In genomic region chr11:43783772-43784171, GRCm38 (mm10) we compare ENCODE assay signal across 8 mouse cellular contexts. TPM values are rescaled to one million over a fixed set of nuclear protein-coding genes. Genes with fewer than 3 reads are reported as not detected.
DNase-seq lines count a peak whose midpoint lies in the region; ATAC-seq and TF ChIP-seq lines count a peak whose summit lies in the region.

No protein-coding gene starts in this region.

- no peaks in the 10 kb centered on the region for H3K36me3 ChIP-seq in thymus, adult 2 months (ENCODE audit: control insufficient read depth, insufficient read depth, low read length)
- H3K36me3 ChIP-seq in midbrain, embryonic 16.5 days (ENCODE audit: control insufficient read depth, insufficient read depth, low read length): no peaks in the 10 kb centered on the region

- H3K27ac ChIP-seq in thymus, adult 2 months (ENCODE audit: control insufficient read depth, insufficient read depth, low read length): no peak overlapping the region
- no peak overlapping the region for H3K27ac ChIP-seq in midbrain, embryonic 16.5 days (ENCODE audit: low read length)

- intact Hi-C loops in left cerebral cortex, postnatal 36 days (cut with DNase I): loop anchor here (1.0 to 5.0 kb wide), 2 partner anchors 49 to 548 kb away; no protein-coding TSS in a partner anchor

- H3K4me3 ChIP-seq in thymus, adult 2 months (ENCODE audit: control insufficient read depth, insufficient read depth, low read length): no peak overlapping the region
- no peak overlapping the region for H3K4me3 ChIP-seq in midbrain, embryonic 16.5 days (ENCODE audit: low read depth, low read length)

- peak; percentile 64; the same call in 1 of the 2 replicates for TF ChIP-seq CTCF in thymus, adult 2 months (IDR thresholded peaks at IDR 0.05; ENCODE audit: borderline replicate concordance, control insufficient read depth, extremely low read depth, insufficient read depth, low read length, poor library complexity)

- TF ChIP-seq POLR2A in thymus, adult 2 months (IDR thresholded peaks at IDR 0.05; ENCODE audit: control insufficient read depth, extremely low read depth, insufficient read depth, low read length, poor library complexity): no peak

- H3K4me2 ChIP-seq in midbrain, embryonic 16.5 days (ENCODE audit: low read length): no peak overlapping the region

- no peaks in the 10 kb centered on the region for H3K9me3 ChIP-seq in midbrain, embryonic 16.5 days (replicated peaks; ENCODE audit: control insufficient read depth, low read length, poor library complexity, severe bottlenecking)

- peak; percentile 45 for DNase-seq in thymus, adult 2 months
- DNase-seq in thymus, adult 18-20 months: no peak
- DNase-seq in gastrocnemius, postnatal 10 days: peak; percentile 77
- DNase-seq in kidney, adult 8-10 months: peak; percentile 61 to 74
- peak; percentile 60 to 66 for DNase-seq in left cerebral cortex, postnatal 36 days (ENCODE audit: low spot score in 2 of 2)
- peak; percentile 21 to 70 for DNase-seq in spleen, postnatal 4 days (ENCODE audit: low spot score in 2 of 2)

- H3K27me3 ChIP-seq in thymus, adult 2 months (ENCODE audit: control insufficient read depth, insufficient read depth, low read length): no peaks in the 10 kb centered on the region
- H3K27me3 ChIP-seq in midbrain, embryonic 16.5 days (ENCODE audit: control insufficient read depth, insufficient read depth, low read depth, low read length): no peaks in the 10 kb centered on the region

- 24% methylated on average over 2 of the region's 2 CpGs for WGBS in thymus, adult 2 months
- WGBS in midbrain, embryonic 16.5 days: 15% methylated on average over 2 of the region's 2 CpGs

- no peak overlapping the region for H3K9ac ChIP-seq in midbrain, embryonic 16.5 days (ENCODE audit: low read depth, low read length)

- ATAC-seq in common myeloid progenitor, adult 5-6 weeks (replicated peaks; ENCODE audit: low read depth, poor library complexity, severe bottlenecking): peak; percentile 80; the same call in 1 of the 2 replicates
- ATAC-seq in midbrain, embryonic 16.5 days: peak; percentile 67; the same call in 1 of the 2 replicates

- H3K4me1 ChIP-seq in thymus, adult 2 months (replicated peaks; ENCODE audit: control insufficient read depth, insufficient read depth, low read length): no peaks in the 10 kb centered on the region
- H3K4me1 ChIP-seq in midbrain, embryonic 16.5 days (ENCODE audit: control insufficient read depth, insufficient read depth, low read length): no peaks in the 10 kb centered on the region

RNA-seq across cellular contexts. Expression of gene Ttc1, which starts 36.0 kb away (rescaled TPM):
- 11.6 and 12.1 TPM in 2 replicates for polyA plus RNA-seq in thymus, adult 2 months (2012; rRNA removed)
- 63.0 and 64.6 TPM in 2 replicates for total RNA-seq in common myeloid progenitor, adult 5-6 weeks (2017)
- total RNA-seq in gastrocnemius, postnatal 10 days (2021): 10 to 100 TPM; 43.5 to 46.9 TPM
- 10 to 100 TPM; 52.5 to 64.3 TPM for total RNA-seq in left cerebral cortex, postnatal 36 days (2021)
- 72.0 and 79.3 TPM in 2 replicates for polyA plus RNA-seq in midbrain, embryonic 16.5 days (2015; fragmentation: Nextera tagmentation; extraction: Ambion mirVana)

Comparison
In these comparisons a context has a peak if more than half of its experiments do, and no peak if none do; other contexts are left out.
1. DNase-seq: peak in thymus, adult 2 months (single experiment), gastrocnemius, postnatal 10 days (single experiment), kidney, adult 8-10 months (2 of 2), left cerebral cortex, postnatal 36 days (2 of 2) and spleen, postnatal 4 days (2 of 2); none in thymus, adult 18-20 months (0 of 2).